Mouse (Mus musculus) adrenal gland, postnatal 4 days (tissue): Measurements from ENCODE around the gene Pdia3. TPM values are rescaled to one million over a fixed set of nuclear protein-coding genes. Genes with fewer than 3 reads are reported as not detected.
"Not testable (repeated sequence)": the region's sequence is repeated elsewhere in the genome, so short reads cannot be mapped to it uniquely, and the experiment has no call there.

Source experiments
- DNase-seq, 2 experiments: peaks; one replicate each; pipeline ENCODE4 v3.0.0; 2021 to 2022; ENCODE audit warnings: low spot score in 2 of 2, mixed read lengths in 2 of 2
- total RNA-seq, 2 experiments: library from RNA; stranded (reverse); gene quantifications; 2 replicates each; pipeline ENCODE4 v1.2.3; 2021

The Pdia3 gene
- total RNA-seq, 2 experiments from 2014 or later: 400 to 403 TPM

DNA sequence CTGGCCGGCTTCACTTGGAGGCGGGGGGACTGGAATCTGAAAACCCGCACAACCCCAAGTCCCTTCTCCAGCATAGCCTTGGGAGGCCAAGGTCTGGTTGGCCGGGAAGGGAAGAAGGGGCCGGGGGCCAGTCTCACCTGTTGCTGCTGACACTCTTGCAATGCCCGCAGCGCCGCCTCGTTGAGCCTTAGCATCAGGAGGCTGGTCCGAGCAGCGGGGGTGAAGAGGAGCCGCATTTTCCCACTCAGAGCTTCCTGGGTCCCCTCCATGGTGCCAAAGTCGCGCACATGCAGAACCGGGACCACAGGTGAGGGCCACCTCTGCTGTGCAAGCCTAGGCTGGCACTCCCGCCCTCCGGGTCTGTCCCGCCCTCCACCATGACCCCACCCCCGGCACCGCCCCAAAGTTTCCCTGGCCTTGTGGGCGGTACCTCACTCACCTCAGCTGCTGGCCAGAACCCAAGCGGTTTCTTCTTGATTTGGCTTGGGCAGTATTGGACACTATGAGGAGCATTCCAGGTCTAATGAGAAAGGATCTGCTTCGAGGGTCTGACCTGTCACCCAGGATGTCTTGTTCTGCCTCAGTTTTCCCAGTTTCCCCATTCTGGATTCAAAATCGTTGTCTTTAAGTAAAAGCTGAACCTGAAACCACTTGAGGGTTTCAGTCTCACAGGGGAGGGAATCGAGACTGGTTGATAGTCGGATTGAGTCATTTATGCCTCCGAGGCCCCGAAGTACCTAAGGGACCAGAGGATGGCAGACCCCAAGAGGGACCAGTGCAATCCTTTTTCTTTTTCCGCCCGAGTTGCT is 28.9 kb downstream of the Pdia3 start:
- DNase-seq: peak in 1 of 2 experiments; percentile 55

DNA sequence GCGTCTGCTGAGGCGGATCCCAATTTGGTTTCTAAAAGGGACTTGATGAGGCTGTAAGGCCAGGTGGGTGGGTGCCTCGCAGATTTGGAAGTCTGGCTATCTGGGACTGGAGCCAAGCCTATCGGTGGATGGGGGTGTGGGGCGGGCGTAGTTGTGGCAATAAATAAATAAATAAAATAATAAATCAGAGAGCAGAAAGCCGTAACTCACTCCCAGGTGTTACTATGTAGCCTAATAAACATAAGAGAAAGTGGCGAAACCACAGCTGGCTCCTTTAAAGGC is 29.4 kb downstream of the Pdia3 start:
- no peak for DNase-seq

DNA sequence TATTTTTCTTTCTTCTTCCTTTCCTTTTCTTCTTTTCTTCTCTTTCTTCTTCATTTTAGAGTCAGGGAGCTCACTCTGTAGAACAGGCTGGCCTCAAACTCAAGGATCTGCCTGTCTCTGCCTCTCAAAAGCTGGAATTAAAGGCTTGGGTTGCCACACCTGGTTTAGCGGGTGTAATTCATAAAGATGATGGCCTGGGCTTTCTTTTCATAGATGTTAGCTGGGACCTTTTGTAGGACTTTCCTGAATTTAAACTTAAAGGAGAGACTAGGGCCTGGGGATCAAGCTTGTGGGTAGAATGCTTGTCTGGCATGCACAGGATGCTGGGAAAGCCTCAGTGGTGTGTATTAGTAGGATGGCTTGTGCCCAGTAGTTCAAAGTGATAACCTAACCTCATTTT is 30.6 kb downstream of the Pdia3 start, which contains the start of gene Ell3:
Gene Ell3, minus strand, starts transcription at position 101 of the 400 bp plus-strand sequence.
- DNase-seq: no peak

DNA sequence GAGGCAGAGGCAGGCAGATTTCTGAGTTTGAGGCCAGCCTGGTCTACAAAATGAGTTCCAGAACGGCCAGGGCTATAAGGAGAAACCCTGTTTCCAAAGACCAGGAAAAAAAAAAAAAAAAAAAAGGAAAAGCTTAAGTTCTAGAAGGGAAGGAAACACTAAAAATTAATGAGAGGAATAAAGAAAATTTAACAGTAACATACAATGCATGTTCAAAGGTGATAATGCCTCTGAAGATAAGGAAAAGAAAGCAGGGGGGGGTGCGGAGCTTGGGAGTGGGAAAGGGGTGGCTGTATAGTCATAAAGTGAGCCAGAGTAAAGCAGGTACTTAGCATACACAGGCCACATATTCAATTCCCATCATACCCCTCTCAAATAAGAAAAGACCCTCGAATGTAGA is 31.5 kb downstream of the Pdia3 start:
- DNase-seq: no peak

DNA sequence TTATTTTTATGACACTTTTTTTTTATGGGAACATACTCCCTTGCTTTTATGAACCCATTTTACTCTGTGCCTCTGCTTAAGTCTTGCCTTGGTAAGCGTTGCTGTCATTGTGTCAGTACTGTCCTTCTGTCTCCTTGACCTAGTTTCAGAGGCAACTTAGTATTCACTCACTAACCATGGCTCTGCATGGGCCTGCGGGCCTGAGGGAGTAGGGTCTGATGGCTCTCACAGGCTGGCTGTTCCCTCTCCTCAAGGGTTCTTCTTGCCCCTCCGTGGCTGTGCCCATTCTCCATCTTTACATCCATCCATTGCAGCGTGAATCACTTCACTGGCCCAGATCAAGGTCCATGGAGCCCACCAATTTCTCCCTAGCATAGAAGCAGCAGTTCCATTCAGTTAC is 32.9 kb downstream of the Pdia3 start:
- DNase-seq: no peak

DNA sequence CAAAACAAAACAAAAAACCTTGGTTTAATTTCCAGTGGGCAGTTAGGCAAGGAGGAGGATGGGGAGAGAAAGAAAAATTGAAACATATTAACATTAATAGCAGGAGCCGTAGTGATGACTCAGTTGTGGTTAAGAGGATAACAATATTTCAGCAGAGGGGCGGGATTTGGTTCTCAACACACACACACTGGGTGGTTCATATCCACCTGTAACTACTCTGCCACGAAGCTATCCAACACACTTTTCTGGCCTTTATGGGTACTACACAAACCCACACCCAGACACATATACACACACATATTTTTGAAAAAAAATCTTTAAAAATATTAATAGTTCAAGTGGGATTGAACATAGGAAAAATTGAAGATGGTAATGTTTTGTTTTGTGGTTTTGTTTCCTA is 33.4 kb downstream of the Pdia3 start:
- DNase-seq: no peak

DNA sequence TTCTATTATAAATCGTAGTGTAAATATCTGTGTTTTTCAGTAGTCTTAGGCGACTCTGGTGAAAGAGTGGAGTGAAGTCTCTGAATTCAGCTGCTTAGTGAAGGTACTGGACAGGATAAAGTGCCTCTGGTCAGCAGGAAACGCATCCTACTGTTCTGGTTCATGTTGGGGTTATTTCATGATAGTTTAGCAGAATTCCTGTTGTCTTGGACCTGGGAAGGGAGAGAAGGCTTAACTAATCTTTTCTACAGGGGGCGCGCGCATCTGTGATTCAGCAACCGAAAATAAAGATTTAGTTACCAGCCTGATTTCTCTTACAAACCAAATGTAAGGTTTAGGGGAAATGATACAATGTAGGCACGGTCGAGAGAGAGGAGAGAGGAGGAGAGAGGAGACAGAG is 34.6 kb downstream of the Pdia3 start:
- no peak for DNase-seq

DNA sequence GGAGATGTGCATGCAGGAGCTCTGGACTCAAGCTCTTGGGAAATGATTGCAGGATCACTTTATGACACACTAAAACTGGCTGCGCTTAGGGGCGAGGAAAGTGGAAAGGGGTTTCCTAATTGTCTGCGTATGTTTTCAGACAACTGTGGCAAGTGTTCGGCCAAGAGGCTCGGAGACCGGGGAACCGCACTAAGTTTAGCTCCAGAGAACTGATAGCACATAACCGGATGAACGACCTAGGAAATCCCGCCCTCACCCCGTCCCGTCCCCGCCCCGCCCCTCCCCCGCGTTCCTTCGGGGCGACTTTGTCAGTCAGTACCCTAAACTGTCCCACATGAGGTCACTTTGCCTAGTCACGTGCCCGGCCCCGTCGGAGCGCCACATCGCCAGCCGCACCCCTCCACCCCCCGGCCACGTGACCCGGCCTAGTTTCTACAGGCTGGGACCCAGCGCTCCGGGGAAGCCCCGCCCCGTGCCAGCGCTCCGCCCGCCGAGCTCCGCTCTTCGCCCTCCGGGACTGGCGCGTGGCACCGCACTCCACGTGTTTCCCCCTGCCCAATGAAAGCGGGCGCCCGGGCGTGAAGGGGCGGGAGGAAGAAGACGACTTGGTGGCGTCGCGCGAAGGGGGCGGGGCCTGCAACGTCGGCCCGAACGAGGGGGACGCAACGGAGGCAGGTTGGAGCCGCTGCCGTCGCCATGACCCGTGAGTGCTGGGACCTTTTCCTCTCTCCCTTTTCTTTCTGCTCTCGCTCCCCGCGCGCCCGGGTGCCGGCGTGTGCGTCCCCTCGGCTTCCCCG is 35.4 kb downstream of the Pdia3 start, which contains the start of gene Serf2:
Gene Serf2, plus strand, starts transcription at position 457 of the 797 bp plus-strand sequence.
- peak; percentile 98 to 99 for DNase-seq

DNA sequence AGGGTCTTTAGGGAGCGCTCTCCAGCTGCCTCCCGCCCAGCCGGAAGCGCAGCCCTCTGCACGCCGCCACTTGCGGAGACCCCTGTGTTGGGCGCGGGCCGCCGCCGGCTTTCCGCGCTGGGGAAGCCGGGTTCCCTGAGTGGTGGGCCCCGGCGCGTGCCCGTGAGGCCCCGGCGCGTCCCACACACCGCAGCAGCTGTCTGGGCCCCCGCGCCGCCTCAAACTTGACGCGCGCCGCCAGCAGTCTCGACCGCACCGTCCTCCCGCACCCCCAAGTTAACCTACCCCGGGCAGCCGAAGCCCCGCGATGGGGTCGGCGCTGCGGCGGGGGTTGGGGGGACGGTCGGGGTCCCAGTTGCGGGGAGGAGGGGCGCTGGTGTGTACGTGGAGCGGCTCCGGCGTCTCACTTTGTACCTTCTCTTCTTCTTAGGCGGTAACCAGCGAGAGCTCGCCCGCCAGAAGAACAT is 36.0 kb downstream of the Pdia3 start:
- DNase-seq: no peak

DNA sequence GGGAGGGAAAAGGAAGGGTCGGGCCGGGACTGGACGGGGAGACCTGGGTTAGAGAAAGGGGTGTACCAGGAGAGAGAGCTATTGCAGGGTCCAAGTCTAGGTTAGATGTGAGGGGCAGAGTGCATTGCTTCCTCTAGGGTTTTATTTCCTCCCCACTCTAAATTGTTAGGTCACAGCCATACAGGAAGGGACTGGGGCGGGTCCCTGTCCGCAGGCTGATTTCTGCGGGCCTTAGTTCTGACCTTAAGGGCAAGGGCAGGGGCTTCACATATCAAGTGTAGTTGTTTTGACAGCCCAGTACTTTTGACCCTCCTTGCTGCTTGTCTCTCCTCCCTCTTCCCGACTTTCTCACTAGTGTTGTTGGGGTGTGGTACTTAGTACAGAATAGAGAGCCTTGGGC is 36.5 kb downstream of the Pdia3 start:
- no peak for DNase-seq

DNA sequence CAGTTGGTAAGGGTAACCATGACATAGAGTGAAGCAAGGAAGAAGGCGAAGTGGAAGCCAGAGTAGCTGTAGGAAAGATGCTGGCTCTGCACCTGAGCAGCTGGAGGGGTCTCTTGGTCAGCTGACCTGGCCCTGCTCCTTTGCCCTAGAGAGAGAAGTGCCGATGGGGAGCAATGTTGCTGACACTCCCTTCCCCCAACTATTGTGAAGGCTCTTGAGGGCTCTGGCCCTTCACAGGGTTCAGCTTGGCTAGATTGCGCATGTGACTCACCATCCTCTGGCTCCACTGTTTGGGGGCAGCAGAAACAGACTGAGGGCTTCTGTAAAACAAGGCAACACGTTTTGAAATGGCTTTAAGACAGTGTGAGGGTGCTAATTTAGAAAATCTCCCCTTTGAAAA is 38.8 kb downstream of the Pdia3 start:
- DNase-seq: no peak

DNA sequence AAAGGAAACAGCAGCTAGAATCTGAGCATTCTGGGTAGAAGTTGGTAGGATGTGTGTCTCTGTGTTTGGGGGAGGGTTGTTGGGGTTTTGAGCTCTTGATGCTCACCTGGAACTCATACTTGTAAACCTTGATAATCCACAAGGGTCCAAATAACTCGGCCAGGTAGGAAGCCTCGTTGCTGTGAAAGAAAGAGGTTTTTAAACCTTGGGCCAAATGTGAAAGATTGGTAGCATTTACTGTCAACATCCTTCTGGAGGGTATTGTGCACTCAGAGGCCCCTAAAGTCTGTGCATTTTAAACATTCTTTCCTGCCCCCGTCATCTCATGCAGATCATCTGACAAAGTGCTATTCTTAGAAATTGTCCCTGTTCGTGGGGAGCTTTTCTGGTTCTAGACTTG is 39.4 kb downstream of the Pdia3 start, which contains the start of gene Hypk:
Gene Hypk, plus strand, starts transcription at position 301 of the 400 bp plus-strand sequence.
- DNase-seq: no peak

DNA sequence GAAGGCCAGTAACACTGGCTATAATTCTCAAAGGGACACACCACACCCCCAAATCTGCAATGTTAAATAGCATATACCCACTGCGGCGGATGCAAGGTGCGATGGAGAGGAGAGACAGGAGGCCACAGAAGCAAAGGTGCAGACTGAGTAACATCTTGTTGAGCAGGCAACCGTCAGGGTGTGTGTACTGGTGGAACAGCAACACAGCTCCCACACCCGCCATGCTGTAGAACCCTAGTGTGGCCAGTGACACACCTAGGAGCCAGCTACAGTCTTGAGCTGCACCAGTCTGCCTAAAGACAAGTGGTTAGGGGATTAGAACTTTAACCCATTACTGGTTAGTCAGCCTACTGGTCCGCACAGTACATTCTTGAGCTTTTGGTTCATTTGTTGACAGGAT is 40.3 kb downstream of the Pdia3 start:
- no peak for DNase-seq

DNA sequence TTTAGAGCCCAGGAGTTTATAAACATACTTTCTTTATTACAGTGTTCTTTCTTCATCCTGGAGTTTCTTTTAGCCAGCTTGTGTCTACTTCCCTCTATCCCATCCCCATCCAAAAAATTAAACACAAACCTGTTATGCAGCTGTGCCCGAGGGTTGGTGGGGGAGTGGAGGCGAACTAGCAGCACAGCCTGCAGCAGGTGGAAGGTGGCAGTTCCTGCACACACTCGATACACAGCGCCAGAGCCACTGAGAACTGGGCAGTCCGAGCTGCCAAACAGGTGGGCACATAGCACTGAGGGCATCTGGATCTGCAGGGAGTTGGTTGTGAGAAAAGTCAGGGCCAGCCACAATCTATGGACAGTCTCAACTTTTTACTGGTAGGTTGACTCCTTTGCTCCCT is 42.0 kb downstream of the Pdia3 start:
- DNase-seq: no peak

DNA sequence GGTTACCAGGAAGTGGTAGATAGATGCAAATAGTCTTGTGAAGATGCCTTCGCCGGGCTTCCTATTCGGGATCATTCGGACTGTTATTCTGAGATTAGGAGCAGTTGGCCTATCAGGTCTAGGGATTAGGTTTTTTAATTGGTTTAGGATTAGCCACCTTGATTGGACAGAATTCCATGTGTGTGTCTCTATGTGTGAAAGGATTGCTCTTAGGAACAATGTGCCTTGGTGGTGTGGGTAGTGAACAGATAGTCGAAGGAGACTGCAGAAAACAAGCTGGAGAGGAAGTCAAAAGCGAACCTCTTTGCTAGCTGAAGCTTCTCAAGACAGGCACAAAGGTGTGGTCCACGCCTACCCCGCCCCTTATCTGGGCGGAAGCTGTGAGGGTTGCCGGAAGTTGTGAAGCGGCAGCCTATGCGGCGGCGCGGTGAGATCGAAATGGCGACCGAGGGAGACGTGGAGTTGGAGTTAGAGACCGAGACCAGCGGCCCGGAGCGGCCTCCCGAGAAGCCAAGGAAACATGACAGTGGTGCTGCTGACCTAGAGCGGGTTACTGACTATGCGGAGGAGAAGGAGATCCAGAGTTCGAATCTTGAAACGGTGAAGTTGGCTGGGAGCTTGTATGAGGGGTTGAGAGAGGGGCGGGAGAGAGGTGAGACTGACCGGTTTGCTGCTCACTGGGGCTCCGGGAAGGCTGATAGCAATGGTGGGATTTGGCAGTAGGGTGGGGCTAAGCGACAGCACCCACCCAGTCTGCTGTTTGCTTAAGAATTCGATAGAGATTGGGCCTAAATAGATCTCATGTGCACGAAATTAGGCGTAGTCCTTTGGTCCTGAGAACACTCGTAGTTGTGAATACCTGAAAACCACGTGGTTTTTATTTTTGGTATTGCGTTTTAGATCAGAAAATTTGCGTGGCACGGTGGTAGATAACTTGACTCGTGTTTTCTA is 43.4 kb downstream of the Pdia3 start, which contains the start of gene Serinc4:
Gene Serinc4, minus strand, starts transcription at position 90 of the 951 bp plus-strand sequence.
- peak; percentile 68 to 73 for DNase-seq

DNA sequence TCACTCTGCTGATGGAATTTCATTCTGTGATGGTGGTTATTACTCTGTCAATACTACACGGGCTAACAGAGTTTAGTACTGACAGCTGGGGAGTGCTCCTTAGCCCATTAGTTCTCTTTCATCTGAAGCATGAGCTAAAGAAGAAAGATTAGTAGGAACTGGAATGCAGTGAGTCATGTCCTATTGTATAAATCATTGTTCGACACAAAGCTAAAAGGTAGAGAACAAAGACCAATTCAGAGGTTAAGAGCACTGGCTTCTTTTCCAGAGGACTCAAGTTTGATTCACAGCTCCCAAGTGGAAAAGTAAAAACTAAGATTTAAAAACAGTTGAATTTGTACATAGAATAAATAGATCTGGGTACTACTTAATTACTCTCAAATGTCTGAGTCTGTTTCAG is 46.5 kb downstream of the Pdia3 start:
- no peak for DNase-seq

DNA sequence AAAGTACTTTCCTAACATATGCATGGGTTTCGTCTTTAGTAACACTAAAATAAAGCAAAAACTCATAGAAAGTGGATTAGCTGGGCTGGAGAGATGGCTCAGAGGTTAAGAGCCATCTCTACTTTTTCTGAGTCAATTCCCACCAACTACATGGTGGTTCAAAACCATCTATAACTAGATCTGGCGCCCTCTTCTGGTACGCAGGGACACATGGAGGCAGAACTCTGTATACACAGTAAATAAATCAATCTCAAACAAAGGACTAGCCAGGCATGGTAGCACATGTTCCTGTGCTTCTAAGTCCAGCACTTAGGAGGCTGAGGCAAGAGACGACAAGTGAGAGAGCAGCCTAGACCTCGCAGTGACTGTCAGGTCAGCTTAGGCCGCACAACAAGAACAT is 55.4 kb downstream of the Pdia3 start:
- not testable (repeated sequence) for DNase-seq

DNA sequence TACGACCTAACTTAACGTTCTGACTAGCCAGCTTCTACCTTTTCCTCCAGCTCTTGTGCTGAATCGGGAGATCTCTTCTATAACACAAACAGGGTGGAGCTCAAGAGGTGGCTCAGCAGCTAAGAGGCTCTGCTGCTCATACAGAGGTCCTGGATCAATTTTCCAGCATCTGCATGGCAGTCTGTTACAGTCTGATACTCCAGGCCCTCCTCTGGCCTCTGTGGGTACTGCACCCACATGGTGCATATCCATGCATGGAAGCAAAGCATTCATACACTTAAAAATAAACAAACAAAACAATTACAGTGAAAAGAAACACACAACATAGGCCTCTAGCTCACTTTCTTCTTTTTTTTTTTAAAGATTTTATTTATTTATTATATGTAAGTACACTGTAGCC is 59.2 kb downstream of the Pdia3 start:
- DNase-seq: not testable (repeated sequence)

DNA sequence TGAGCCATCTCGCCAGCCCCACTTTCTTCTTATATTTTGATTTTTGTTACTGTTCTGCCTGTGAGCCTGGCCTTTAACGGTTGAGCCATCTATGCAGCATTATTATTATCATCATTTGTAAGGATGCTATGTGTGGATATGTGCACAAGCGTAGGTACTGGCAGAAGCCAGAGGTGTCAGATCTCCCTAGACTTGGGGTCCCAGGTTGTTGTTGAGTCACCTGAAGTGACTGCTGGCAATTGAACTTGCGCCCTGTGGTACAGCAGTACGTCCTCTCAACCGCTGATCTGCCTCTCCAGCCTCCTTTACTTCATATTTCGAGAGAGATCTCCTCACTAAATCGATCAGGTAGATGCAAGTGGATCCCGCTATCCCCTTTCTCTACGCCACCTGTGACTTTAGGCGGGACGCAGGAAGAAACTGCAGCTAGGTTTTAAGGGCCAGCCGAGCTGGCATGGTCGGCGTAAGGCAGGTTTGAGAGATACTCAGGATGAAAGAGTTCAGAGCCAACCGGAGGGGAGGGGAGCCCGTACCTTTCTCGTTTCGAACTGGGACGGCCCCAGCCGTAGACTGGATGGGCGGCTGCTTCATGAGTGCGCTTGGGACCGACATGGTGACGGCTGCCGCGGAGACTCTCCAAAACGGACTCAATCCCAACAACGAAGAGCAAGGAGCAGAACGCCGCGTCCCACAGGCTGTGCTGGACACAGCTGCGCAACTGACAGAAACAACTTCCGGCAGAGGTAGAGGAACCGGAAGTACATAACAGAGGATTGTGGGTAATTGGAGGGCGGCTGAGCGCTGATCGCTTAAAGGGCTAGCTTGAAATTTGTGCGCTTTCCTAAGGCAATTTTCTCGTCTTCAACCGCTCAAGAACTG is 60.0 kb downstream of the Pdia3 start, which contains the start of gene Mfap1b:
Gene Mfap1b, minus strand, starts transcription at position 767 of the 879 bp plus-strand sequence.
- DNase-seq: peak in 1 of 2 experiments; percentile 49

DNA sequence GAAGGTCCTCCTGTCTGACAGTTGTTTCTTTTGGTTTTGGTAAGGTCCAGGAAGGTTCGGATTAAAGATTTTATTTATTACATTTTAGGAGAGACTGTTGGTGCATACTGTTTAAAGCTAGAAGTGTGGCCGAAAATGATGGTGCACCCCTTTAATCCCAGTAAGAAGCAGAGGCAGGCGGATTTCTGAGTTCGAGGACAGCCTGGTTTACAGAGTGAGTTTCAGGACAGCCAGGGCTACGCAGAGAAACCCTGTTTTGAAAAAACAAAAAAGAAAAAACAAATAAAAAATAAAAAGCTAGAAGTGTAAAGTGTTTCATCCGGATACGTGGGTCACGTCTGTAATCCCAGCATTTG is 60.6 kb downstream of the Pdia3 start:
- no peak for DNase-seq
